Mouse (Mus musculus) spleen, postnatal 10 days (tissue): ENCODE results near the gene Dcaf12l1.
"Not testable (repeated sequence)": the region's sequence is repeated elsewhere in the genome, so short reads cannot be mapped to it uniquely, and the experiment has no call there.

Source experiments
- DNase-seq, 2 experiments: peaks; one replicate each; pipeline ENCODE4 v3.0.0; 2021 to 2022; ENCODE audit warnings: low spot score in 2 of 2

The Dcaf12l1 gene

GRCm38 (mm10) chrX:44789761-44790411, at the start of gene Dcaf12l1:
Gene Dcaf12l1 (minus strand): TSS chrX:44790197.
- no peak for DNase-seq

- not testable (repeated sequence) for DNase-seq
Measured at GRCm38 (mm10) chrX:44809356-44809755, 19.4 kb upstream of the Dcaf12l1 start.

GRCm38 (mm10) chrX:44789036-44789760, 799 bp downstream of the Dcaf12l1 start:
- no peak for DNase-seq
